Mouse (Mus musculus) embryo, embryonic 10.5 days (tissue): Measurements from ENCODE around the gene Gipc1.

Experiments
- DNase-seq: peaks from one replicate; pipeline ENCODE4 v3.0.0-alpha.2; 2015; ENCODE audit warnings: low spot score

Gene Gipc1

GRCm38 (mm10) chr8:83652030-83652743, at the start of gene Gipc1:
Gene Gipc1 (plus strand): TSS chr8:83652677.
- peak; percentile 99 for DNase-seq

GRCm38 (mm10) chr8:83607661-83608397, 44.6 kb upstream of the Gipc1 start, which contains the start of the genes Tecr and Dnajb1:
Gene Tecr (minus strand): TSS chr8:83607971.
Gene Dnajb1 (plus strand): TSS chr8:83608193.
- DNase-seq = peak; percentile 99

GRCm38 (mm10) chr8:83608398-83608829, 44.1 kb upstream of the Gipc1 start:
- DNase-seq = peak; percentile 82

GRCm38 (mm10) chr8:83609086-83609485, 43.4 kb upstream of the Gipc1 start:
- DNase-seq = peak; percentile 18

GRCm38 (mm10) chr8:83609547-83610180, 42.8 kb upstream of the Gipc1 start:
- DNase-seq = no peak

- DNase-seq = no peak
Observed at GRCm38 (mm10) chr8:83611921-83612320, 40.6 kb upstream of the Gipc1 start.

- no peak for DNase-seq
Observed at GRCm38 (mm10) chr8:83613695-83614094, 38.8 kb upstream of the Gipc1 start.

GRCm38 (mm10) chr8:83616625-83617024, 35.9 kb upstream of the Gipc1 start:
- DNase-seq = no peak

- no peak for DNase-seq
Observed at GRCm38 (mm10) chr8:83617111-83617510, 35.4 kb upstream of the Gipc1 start.

GRCm38 (mm10) chr8:83618566-83618965, 33.9 kb upstream of the Gipc1 start:
- no peak for DNase-seq

- DNase-seq = no peak
Observed at GRCm38 (mm10) chr8:83619568-83620285, 32.8 kb upstream of the Gipc1 start.

GRCm38 (mm10) chr8:83621691-83622388, 30.6 kb upstream of the Gipc1 start:
- no peak for DNase-seq

- DNase-seq = peak; percentile 89
Observed at GRCm38 (mm10) chr8:83622389-83622989, 30.0 kb upstream of the Gipc1 start.

- DNase-seq = no peak
Observed at GRCm38 (mm10) chr8:83623549-83623948, 28.9 kb upstream of the Gipc1 start.

- DNase-seq = peak; percentile 47
Observed at GRCm38 (mm10) chr8:83624739-83625138, 27.7 kb upstream of the Gipc1 start.

- DNase-seq = no peak
Observed at GRCm38 (mm10) chr8:83625676-83626299, 26.7 kb upstream of the Gipc1 start.

- no peak for DNase-seq
Observed at GRCm38 (mm10) chr8:83632083-83632707, 20.3 kb upstream of the Gipc1 start.

- no peak for DNase-seq
Observed at GRCm38 (mm10) chr8:83638856-83639255, 13.6 kb upstream of the Gipc1 start.

GRCm38 (mm10) chr8:83639649-83640048, 12.8 kb upstream of the Gipc1 start:
- DNase-seq = no peak

GRCm38 (mm10) chr8:83647511-83647910, 5.0 kb upstream of the Gipc1 start:
- no peak for DNase-seq
